Mouse (Mus musculus) MEL (cell line): ENCODE data around the gene Cpa4.

Source experiments
- BHLHE40 ChIP-seq: IDR thresholded peaks from 2 replicates; pipeline ENCODE4 v1.6.1; 2012; ENCODE audit warnings: low read depth, mild to moderate bottlenecking, inconsistent platforms, low read length, improper control_type of control experiment, borderline replicate concordance
- CTCF ChIP-seq, 3 experiments: IDR thresholded peaks in 2 of 3; conservative IDR thresholded peaks in 1 of 3; 2 replicates each; pipeline ENCODE4 v1.5.1; 2011 to 2012; ENCODE audit warnings: low read length in 3 of 3, low read depth in 2 of 3, mild to moderate bottlenecking in 2 of 3, improper control_type of control experiment in 1 of 3, inconsistent platforms in 1 of 3, mixed read lengths in 1 of 3, moderate library complexity in 1 of 3; ENCODE audit not compliant: control insufficient read depth in 1 of 3, insufficient read depth in 1 of 3, poor library complexity in 1 of 3, severe bottlenecking in 1 of 3
- EP300 ChIP-seq, 2 experiments: IDR thresholded peaks; 2 replicates each; pipeline ENCODE4 v1.6.1; 2011; ENCODE audit warnings: improper control_type of control experiment in 2 of 2, low read length in 2 of 2, low read depth in 1 of 2, mild to moderate bottlenecking in 1 of 2
- ETS1 ChIP-seq: IDR thresholded peaks from 2 replicates; pipeline ENCODE4 v1.6.1; 2012; ENCODE audit warnings: low read depth, mild to moderate bottlenecking, inconsistent platforms, low read length, improper control_type of control experiment, moderate library complexity
- MXI1 ChIP-seq: IDR thresholded peaks from 2 replicates; pipeline ENCODE4 v1.6.1; 2011; ENCODE audit warnings: mild to moderate bottlenecking, low read depth, low read length, improper control_type of control experiment
- POLR2A ChIP-seq, 2 experiments: IDR thresholded peaks; 2 replicates each; pipeline ENCODE4 v1.6.1; 2011 to 2012; ENCODE audit warnings: low read length in 2 of 2, mild to moderate bottlenecking in 2 of 2, control low read depth in 1 of 2, improper control_type of control experiment in 1 of 2, low read depth in 1 of 2, moderate library complexity in 1 of 2; ENCODE audit not compliant: control insufficient read depth in 1 of 2, insufficient read depth in 1 of 2, poor library complexity in 1 of 2
- RCOR1 ChIP-seq: IDR thresholded peaks from 2 replicates; pipeline ENCODE4 v1.6.1; 2012; ENCODE audit warnings: low read depth, mild to moderate bottlenecking, inconsistent platforms, low read length, improper control_type of control experiment
- SMC3 ChIP-seq: IDR thresholded peaks from 2 replicates; pipeline ENCODE4 v1.6.1; 2011; ENCODE audit warnings: low read depth, low read length, improper control_type of control experiment
- USF1 ChIP-seq: IDR thresholded peaks from 2 replicates; pipeline ENCODE4 v1.6.1; 2014; ENCODE audit warnings: low read depth, mild to moderate bottlenecking, inconsistent platforms, low read length, improper control_type of control experiment, moderate library complexity

DNA sequence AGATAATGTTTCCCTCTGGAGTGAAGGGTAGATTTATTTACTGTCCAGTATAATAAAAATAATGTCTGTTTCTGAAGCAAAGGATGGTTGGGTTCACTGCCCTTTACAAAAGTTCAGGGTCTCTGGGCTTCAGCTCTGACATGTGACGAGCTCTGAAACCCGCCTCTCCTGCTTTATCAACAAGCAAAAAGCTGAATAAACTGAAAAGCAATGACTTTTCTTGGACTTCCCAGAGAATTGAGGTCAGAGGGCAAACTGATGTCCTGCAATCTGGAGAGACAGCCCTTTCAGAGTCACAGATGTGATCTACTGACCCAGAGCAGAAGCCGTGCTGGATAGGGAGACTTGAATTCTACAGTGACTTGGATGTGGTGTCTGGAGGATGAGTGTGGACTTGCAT, 31.9 kb downstream of the Cpa4 start:
- no peak for TF ChIP-seq POLR2A (IDR thresholded peaks at IDR 0.05; ENCODE audit: control insufficient read depth in 1 of 2, insufficient read depth in 1 of 2, low read depth in 1 of 2, low read length in 2 of 2, poor library complexity in 1 of 2)
- no peak for TF ChIP-seq RCOR1
- TF ChIP-seq EP300 (IDR thresholded peaks at IDR 0.05; ENCODE audit: low read depth in 1 of 2, low read length in 2 of 2), result no peak
- TF ChIP-seq ETS1, result no peak
- TF ChIP-seq CTCF (IDR thresholded peaks at IDR 0.05 in 2 of 3, conservative IDR thresholded peaks at IDR 0.05 in 1 of 3; ENCODE audit: control insufficient read depth in 1 of 3, insufficient read depth in 1 of 3, low read depth in 2 of 3, low read length in 3 of 3, poor library complexity in 1 of 3, severe bottlenecking in 1 of 3), result no peak
- no peak for TF ChIP-seq MXI1
- no peak for TF ChIP-seq SMC3
- TF ChIP-seq USF1, result no peak
- TF ChIP-seq BHLHE40, result no peak
